Mouse (Mus musculus) kidney, embryonic 16.5 days (tissue): ENCODE measurements around the gene Ablim2. TPM values are rescaled to one million over a fixed set of nuclear protein-coding genes. Genes with fewer than 3 reads are reported as not detected.

ENCODE experiments used
- ATAC-seq: fragments of 200-750 bp; cut with Nextera tagmentation; 2 replicates; pipeline ENCODE4 v1.8.0; 2017; ENCODE audit warnings: moderate TSS enrichment; ENCODE audit not compliant: low FRiP score, low TSS enrichment
- H3K27ac ChIP-seq: fragments of 300-500 bp; sonication (generic); 2 replicates; pipeline ENCODE4 v1.5.1; 2014; ENCODE audit warnings: low read length
- H3K27me3 ChIP-seq: fragments of 300-500 bp; sonication (generic); 2 replicates; pipeline ENCODE4 v1.6.1; 2014; ENCODE audit warnings: low read length, control low read depth, mixed read lengths; ENCODE audit not compliant: insufficient read depth
- H3K36me3 ChIP-seq: fragments of 300-500 bp; sonication (generic); 2 replicates; pipeline ENCODE4 v1.6.1; 2014; ENCODE audit warnings: low read length, control low read depth, mixed read lengths; ENCODE audit not compliant: insufficient read depth
- H3K4me1 ChIP-seq: fragments of 300-500 bp; sonication (generic); 2 replicates; pipeline ENCODE4 v1.6.1; 2014; ENCODE audit warnings: low read length, control low read depth, mixed read lengths; ENCODE audit not compliant: insufficient read depth
- H3K4me2 ChIP-seq: fragments of 300-500 bp; sonication (generic); replicated peaks from 2 replicates; pipeline ENCODE4 v1.6.1; 2014; ENCODE audit warnings: low read depth, low read length
- H3K4me3 ChIP-seq: fragments of 300-500 bp; sonication (generic); 2 replicates; pipeline ENCODE4 v1.5.1; 2014; ENCODE audit warnings: mild to moderate bottlenecking, low read length
- H3K9ac ChIP-seq: fragments of 300-500 bp; sonication (generic); replicated peaks from 2 replicates; pipeline ENCODE4 v1.6.1; 2014; ENCODE audit warnings: low read length
- H3K9me3 ChIP-seq: fragments of 300-500 bp; sonication (generic); 2 replicates; pipeline ENCODE4 v1.6.1; 2016; ENCODE audit warnings: low read length, control low read depth
- WGBS: fragments of 180-500 bp; shearing (Covaris S2); extraction: QIAGEN DNeasy Blood & Tissue Kit; methylation state at CpG from one replicate; pipeline ENCODE4 v1.1.7; 2014; 5-methylcytosine and 5-hydroxymethylcytosine counted together
- polyA plus RNA-seq: library from polyadenylated mRNA; unstranded; fragments of >200 nt; fragmentation: Nextera tagmentation; extraction: Ambion mirVana; gene quantifications from 2 replicates; pipeline ENCODE4 v1.2.1, GENCODE M21; 2015

Gene Ablim2
- polyA plus RNA-seq, 1 experiment from 2014 or later = 2.8 TPM

DNA sequence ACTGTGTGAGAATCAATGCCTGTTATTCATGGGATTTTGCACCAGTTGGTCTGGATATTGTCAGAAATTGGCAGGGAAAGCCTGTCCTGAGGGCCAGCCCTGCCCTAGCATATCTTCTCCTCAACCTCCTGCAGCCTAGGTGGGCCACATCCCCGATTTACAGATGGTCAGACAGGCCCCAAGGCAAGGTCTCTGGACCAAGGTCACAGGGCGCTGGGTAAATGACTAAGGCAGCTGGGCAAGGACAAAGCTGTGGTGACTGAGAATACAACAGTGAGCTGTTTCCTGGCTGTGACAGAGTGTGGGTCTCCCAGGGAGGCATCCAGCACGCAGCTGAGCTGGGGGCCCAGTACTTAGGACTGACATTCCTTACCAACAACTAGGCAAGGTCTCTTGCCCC is 23.4 kb downstream of the Ablim2 start:
- Histone ChIP-seq H3K9me3 (no peaks in the 10 kb centered on the region), H3K4me1 (no peaks in the 10 kb centered on the region), H3K4me3 (no peak overlapping the region), H3K27ac (no peak overlapping the region), H3K9ac (no peak overlapping the region), H3K4me2 (no peak overlapping the region), H3K27me3 (no peaks in the 10 kb centered on the region), H3K36me3 (no peaks in the 10 kb centered on the region)
- no peak for ATAC-seq
- 70% methylated on average over 3 of the region's 3 CpGs for WGBS

DNA sequence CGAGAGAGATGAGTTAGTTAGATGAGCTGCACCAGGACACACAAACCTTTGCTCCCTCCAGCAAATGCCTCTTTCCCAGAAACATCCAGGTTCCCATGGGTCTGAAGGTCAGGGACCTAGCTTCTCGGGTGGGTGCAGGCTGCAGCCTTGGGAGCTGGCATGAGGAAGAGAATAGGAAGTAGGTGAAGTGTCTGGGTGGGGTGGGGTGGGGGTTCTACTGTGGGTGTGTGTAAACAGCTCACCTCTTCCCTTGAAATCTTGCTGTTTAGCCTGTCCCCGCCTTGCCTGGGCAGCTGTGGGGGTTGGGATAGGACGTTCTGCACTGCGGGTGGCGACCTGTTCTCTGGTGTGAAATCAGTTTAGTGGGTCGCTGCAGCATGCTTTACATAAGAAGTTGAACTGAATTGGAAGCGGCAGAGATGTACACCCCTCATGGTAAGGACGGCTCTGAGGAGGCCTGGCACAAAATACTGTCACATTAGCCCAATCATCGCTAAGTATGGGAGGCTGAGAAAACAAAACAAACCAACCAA is 25.0 kb downstream of the Ablim2 start:
- Histone ChIP-seq H3K4me2 (no peak overlapping the region), H3K4me3 (no peak overlapping the region), H3K27ac (no peak overlapping the region), H3K36me3 (no peaks in the 10 kb centered on the region), H3K9ac (no peak overlapping the region), H3K4me1 (no peaks in the 10 kb centered on the region), H3K27me3 (no peaks in the 10 kb centered on the region), H3K9me3 (no peaks in the 10 kb centered on the region)
- 55% methylated on average over 10 of the region's 10 CpGs for WGBS
- no peak for ATAC-seq

DNA sequence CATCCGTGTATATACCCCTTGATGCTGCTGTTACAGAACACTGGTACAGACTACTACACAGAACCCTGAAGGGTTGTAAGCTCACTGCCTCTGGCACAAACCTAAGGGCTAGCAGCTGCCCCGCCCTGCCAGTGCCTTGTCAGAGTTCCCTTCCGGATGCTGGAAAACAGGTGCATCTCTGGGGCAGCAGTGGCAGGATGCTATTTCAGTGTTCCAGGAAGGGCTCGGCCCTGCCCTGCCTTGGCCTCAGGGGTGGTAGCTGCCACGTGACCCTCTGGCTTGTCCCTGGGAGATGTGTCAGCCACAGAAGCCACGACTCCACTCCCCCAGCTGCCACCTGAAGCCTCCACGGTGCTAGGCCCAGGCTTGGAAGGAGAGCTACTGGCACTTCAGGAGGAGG is 28.2 kb downstream of the Ablim2 start:
- Histone ChIP-seq H3K27ac (no peak overlapping the region), H3K9ac (no peak overlapping the region), H3K4me3 (no peak overlapping the region), H3K27me3 (no peaks in the 10 kb centered on the region), H3K9me3 (no peaks in the 10 kb centered on the region), H3K4me1 (peaks cover 4% of the 10 kb centered on the region; the same call in 1 of the 2 replicates), H3K36me3 (no peaks in the 10 kb centered on the region), H3K4me2 (no peak overlapping the region)
- no peak for ATAC-seq
- WGBS = 60% methylated on average over 7 of the region's 7 CpGs

- no peak for ATAC-seq
- Histone ChIP-seq H3K36me3 (no peaks in the 10 kb centered on the region), H3K4me2 (no peak overlapping the region), H3K9ac (no peak overlapping the region), H3K9me3 (no peaks in the 10 kb centered on the region), H3K27me3 (no peaks in the 10 kb centered on the region), H3K4me3 (no peak overlapping the region), H3K4me1 (peaks cover 4% of the 10 kb centered on the region; the same call in 1 of the 2 replicates), H3K27ac (no peak overlapping the region)
- 82% methylated on average over 12 of the region's 12 CpGs for WGBS
Observed at GRCm38 (mm10) chr5:35787847-35788246, 30.2 kb downstream of the Ablim2 start.

- no peak for ATAC-seq
- no peaks in the 10 kb centered on the region for H3K36me3 ChIP-seq
- H3K9ac ChIP-seq = no peak overlapping the region
- H3K4me3 ChIP-seq = no peak overlapping the region
- no peak overlapping the region for H3K4me2 ChIP-seq
- peaks cover 4% of the 10 kb centered on the region; the same call in 1 of the 2 replicates for H3K4me1 ChIP-seq
- H3K27me3 ChIP-seq = no peaks in the 10 kb centered on the region
- no peak overlapping the region for H3K27ac ChIP-seq
- 56% methylated on average over 6 of the region's 6 CpGs for whole genome bisulfite sequencing
- H3K9me3 ChIP-seq = no peaks in the 10 kb centered on the region
Observed at GRCm38 (mm10) chr5:35788719-35789118, 31.0 kb downstream of the Ablim2 start.

DNA sequence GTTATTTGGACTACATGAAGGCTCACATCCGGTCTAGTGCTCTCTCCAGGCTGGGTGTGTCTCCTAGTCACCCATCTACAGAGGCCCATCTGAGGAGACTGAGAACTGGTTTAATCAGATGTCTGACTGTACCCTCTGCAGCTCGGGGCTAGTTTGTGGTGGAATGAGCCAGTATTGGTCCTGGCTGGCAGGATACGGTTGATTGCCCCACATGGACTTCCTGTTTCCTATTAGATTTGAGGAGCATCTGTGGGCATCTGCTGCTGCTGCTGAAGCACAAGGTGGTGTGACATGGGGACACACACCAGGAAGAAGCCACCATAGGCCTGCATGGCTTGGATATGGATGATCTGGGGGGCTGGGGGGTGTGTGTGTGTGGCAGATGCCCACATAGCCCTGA is 32.0 kb downstream of the Ablim2 start:
- no peak overlapping the region for H3K27ac ChIP-seq
- no peak overlapping the region for H3K4me2 ChIP-seq
- no peak for ATAC-seq
- no peak overlapping the region; the same call in 1 of the 2 replicates for H3K9ac ChIP-seq
- no peaks in the 10 kb centered on the region for H3K27me3 ChIP-seq
- no peak overlapping the region for H3K4me3 ChIP-seq
- no peaks in the 10 kb centered on the region for H3K9me3 ChIP-seq
- H3K4me1 ChIP-seq = peaks cover 4% of the 10 kb centered on the region; the same call in 1 of the 2 replicates
- 72% methylated on average over 3 of the region's 3 CpGs for WGBS
- H3K36me3 ChIP-seq = no peaks in the 10 kb centered on the region

DNA sequence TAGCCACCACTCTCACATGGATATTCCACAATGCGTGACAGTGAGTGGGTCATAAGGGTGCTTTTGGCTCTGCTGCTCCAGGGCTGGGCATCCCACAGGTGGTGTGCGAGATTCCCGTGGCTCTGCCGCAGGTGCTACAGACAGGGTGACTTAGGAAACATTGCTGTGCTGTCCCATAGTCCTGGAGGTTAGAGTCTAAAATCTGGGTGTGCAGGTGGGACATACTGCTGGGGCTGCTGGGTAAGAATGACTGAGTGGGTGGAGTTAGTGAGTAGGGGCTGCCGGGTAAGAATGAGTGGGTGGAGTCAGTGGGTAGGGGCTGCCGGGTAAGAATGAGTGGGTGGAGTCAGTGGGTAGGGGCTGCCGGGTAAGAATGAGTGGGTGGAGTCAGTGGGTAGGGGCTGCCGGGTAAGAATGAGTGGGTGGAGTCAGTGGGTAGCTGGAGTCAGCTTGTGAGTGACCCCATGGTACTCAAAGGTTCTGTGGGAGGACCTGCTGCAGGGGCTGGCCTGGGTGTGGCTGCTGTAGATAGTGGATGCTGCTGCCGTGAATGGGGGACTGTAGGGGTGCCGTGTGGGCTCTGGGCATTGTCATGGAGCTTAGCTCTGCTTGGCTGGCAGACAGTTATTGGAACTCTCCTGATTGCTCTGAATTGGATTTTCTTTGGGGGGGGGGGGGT is 32.8 kb downstream of the Ablim2 start:
- Histone ChIP-seq H3K4me3 (no peak overlapping the region), H3K27me3 (no peaks in the 10 kb centered on the region), H3K4me1 (peaks cover 4% of the 10 kb centered on the region; the same call in 1 of the 2 replicates), H3K4me2 (no peak overlapping the region), H3K9ac (no peak overlapping the region), H3K9me3 (no peaks in the 10 kb centered on the region), H3K36me3 (no peaks in the 10 kb centered on the region), H3K27ac (no peak overlapping the region)
- no peak for ATAC-seq
- 42% methylated on average over 10 of the region's 10 CpGs for WGBS

GRCm38 (mm10) chr5:35793971-35794370 is 36.3 kb downstream of the Ablim2 start:
- Histone ChIP-seq H3K9me3 (no peaks in the 10 kb centered on the region), H3K4me2 (no peak overlapping the region), H3K27me3 (no peaks in the 10 kb centered on the region), H3K27ac (no peak overlapping the region), H3K4me3 (no peak overlapping the region), H3K9ac (no peak overlapping the region), H3K4me1 (peaks cover 4% of the 10 kb centered on the region; the same call in 1 of the 2 replicates), H3K36me3 (no peaks in the 10 kb centered on the region)
- WGBS = 78% methylated on average over 4 of the region's 4 CpGs
- ATAC-seq = no peak

GRCm38 (mm10) chr5:35794942-35795341 is 37.3 kb downstream of the Ablim2 start:
- no peaks in the 10 kb centered on the region for H3K9me3 ChIP-seq
- WGBS = 67% methylated on average over 4 of the region's 4 CpGs
- H3K27me3 ChIP-seq = no peaks in the 10 kb centered on the region
- H3K4me2 ChIP-seq = no peak overlapping the region
- H3K36me3 ChIP-seq = no peaks in the 10 kb centered on the region
- no peaks in the 10 kb centered on the region for H3K4me1 ChIP-seq
- ATAC-seq = no peak
- no peak overlapping the region for H3K27ac ChIP-seq
- no peak overlapping the region for H3K4me3 ChIP-seq
- no peak overlapping the region for H3K9ac ChIP-seq

- Histone ChIP-seq H3K4me1 (no peaks in the 10 kb centered on the region), H3K4me2 (no peak overlapping the region), H3K9me3 (no peaks in the 10 kb centered on the region), H3K27ac (no peak overlapping the region), H3K36me3 (no peaks in the 10 kb centered on the region), H3K27me3 (no peaks in the 10 kb centered on the region), H3K9ac (no peak overlapping the region), H3K4me3 (no peak overlapping the region)
- 60% methylated on average over 7 of the region's 7 CpGs for WGBS
- ATAC-seq = peak; percentile 78
Observed at GRCm38 (mm10) chr5:35795481-35796048, 37.9 kb downstream of the Ablim2 start.
